Mouse (Mus musculus) monocyte, adult 59 days (primary cell): Measurements from ENCODE around the gene Pomt1. TPM values are rescaled to one million over a fixed set of nuclear protein-coding genes. Genes with fewer than 3 reads are reported as not detected.

Experiments used
- total RNA-seq, 2 experiments: library from RNA; stranded (reverse); gene quantifications; one replicate each; pipeline ENCODE4 v1.2.4; 2023

Gene Pomt1
- total RNA-seq: 10 to 100 TPM; 12.7 to 14.4 TPM

GRCm38 (mm10) chr2:32235886-32236759, at the start of gene Pomt1:
Gene Pomt1 (plus strand): TSS chr2:32236590.

GRCm38 (mm10) chr2:32259657-32260417, 23.4 kb downstream of the Pomt1 start, which contains the start of gene Uck1:
Gene Uck1 (minus strand): TSS chr2:32260159.

GRCm38 (mm10) chr2:32287334-32287840, 51.0 kb downstream of the Pomt1 start, which contains the start of gene Golga2:
Gene Golga2 (plus strand): TSS chr2:32287384.

GRCm38 (mm10) chr2:32287923-32288367, 51.6 kb downstream of the Pomt1 start, which contains the start of gene Swi5:
Gene Swi5 (minus strand): TSS chr2:32288075.

Other genes starting within 250 kb of the Pomt1 start
- gene Fam78a, start 151.7 kb upstream of the Pomt1 start, total RNA-seq: 10 to 100 TPM; 29.6 to 32.6 TPM
- gene Plpp7, start 141.1 kb upstream of the Pomt1 start, total RNA-seq: 1 to 10 TPM in 1 of 2 experiments, under 1 TPM in 1; 0.79 to 1.9 TPM
- 10 to 100 TPM; 51.4 to 53.6 TPM for gene Prrc2b, start 85.5 kb upstream of the Pomt1 start, total RNA-seq
- gene Uck1, start 23.6 kb downstream of the Pomt1 start, total RNA-seq: 10 to 100 TPM; 44.1 to 49.4 TPM
- gene Golga2, start 50.8 kb downstream of the Pomt1 start, total RNA-seq: 10 to 100 TPM; 47.1 to 53.2 TPM
- gene Swi5, start 51.5 kb downstream of the Pomt1 start, total RNA-seq: 10 to 100 TPM; 72.0 to 75.6 TPM
- gene Ciz1, start 115.7 kb downstream of the Pomt1 start, total RNA-seq: 100 to 1,000 TPM in 1 of 2 experiments, 10 to 100 TPM in 1; 97.5 to 110 TPM
- under 1 TPM; 0.55 to 0.79 TPM for gene Dnm1, start 116.7 kb downstream of the Pomt1 start, total RNA-seq
- gene 1110008P14Rik, start 145.3 kb downstream of the Pomt1 start, total RNA-seq: 10 to 100 TPM; 17.3 to 23.5 TPM
- gene Lcn2, start 151.7 kb downstream of the Pomt1 start, total RNA-seq: 1 to 10 TPM; 1.8 to 3.3 TPM
- 1 to 10 TPM; 7.3 to 9.8 TPM for gene Ptges2, start 159.3 kb downstream of the Pomt1 start, total RNA-seq
- gene Naif1, start 213.9 kb downstream of the Pomt1 start, total RNA-seq: 1 to 10 TPM; 6.8 to 9.2 TPM
- 10 to 100 TPM; 34.8 to 35.2 TPM for gene Slc25a25, start 214.9 kb downstream of the Pomt1 start, total RNA-seq